ENCODE assay signal across 21 mouse cellular contexts in genomic region chr7:129428794-129429193, GRCm38 (mm10).
DNase-seq lines count a peak whose midpoint lies in the region; ATAC-seq and TF ChIP-seq lines count a peak whose summit lies in the region.
"Had no signal": no experiment of that assay in that cellular context is flagged by ENCODE, and none has a peak within 500 bp of the region (broad histone marks: within the 10 kb centered on the region; RNA-seq: fewer than 3 reads in every experiment).

No protein-coding gene starts in this region.

- H3K4me2 ChIP-seq in CH12.LX (ENCODE audit: insufficient read depth, low read depth, poor library complexity, severe bottlenecking): no peak overlapping the region
- H3K4me2 ChIP-seq in stomach, postnatal 0 days (replicated peaks; ENCODE audit: low read depth): no peak overlapping the region
- H3K4me2 ChIP-seq: embryonic facial prominence, embryonic 13.5 days; heart, embryonic 11.5 days; heart, embryonic 15.5 days; hindbrain, embryonic 14.5 days; intestine, embryonic 15.5 days had no signal

- H3K9ac ChIP-seq in CH12.LX (ENCODE audit: insufficient read depth, low read depth): no peak overlapping the region
- no peak overlapping the region for H3K9ac ChIP-seq in ES-Bruce4 (ENCODE audit: low read depth, poor library complexity, severe bottlenecking)
- no peak overlapping the region for H3K9ac ChIP-seq in stomach, postnatal 0 days (ENCODE audit: low read length)
- H3K9ac ChIP-seq: embryonic facial prominence, embryonic 13.5 days; heart, embryonic 15.5 days; hindbrain, embryonic 14.5 days; intestine, embryonic 15.5 days had no signal

- H3K4me3 ChIP-seq in layer of hippocampus, adult 2 months: no peak overlapping the region
- H3K4me3 ChIP-seq in CH12.LX (replicated peaks in 1 of 3; ENCODE audit: low read depth in 2 of 3, low read length in 2 of 3, poor library complexity in 1 of 3): no peak overlapping the region
- no peak overlapping the region for H3K4me3 ChIP-seq in ES-Bruce4 (ENCODE audit: low read depth, low read length)
- H3K4me3 ChIP-seq in stomach, postnatal 0 days (ENCODE audit: low read depth, low read length): no peak overlapping the region
- H3K4me3 ChIP-seq: embryonic facial prominence, embryonic 13.5 days; heart, adult 2 months; heart, embryonic 15.5 days; hindbrain, embryonic 10.5 days; intestine, embryonic 15.5 days had no signal

- no peaks in the 10 kb centered on the region for H3K4me1 ChIP-seq in CH12.LX (ENCODE audit: control insufficient read depth in 1 of 2, insufficient read depth in 2 of 2)
- H3K4me1 ChIP-seq in ES-Bruce4 (ENCODE audit: control insufficient read depth, insufficient read depth, low read length): no peaks in the 10 kb centered on the region
- H3K4me1 ChIP-seq in stomach, postnatal 0 days (replicated peaks; ENCODE audit: control insufficient read depth, insufficient read depth): no peaks in the 10 kb centered on the region
- H3K4me1 ChIP-seq: embryonic facial prominence, embryonic 13.5 days; heart, embryonic 15.5 days; intestine, embryonic 15.5 days had no signal

- H3K9me3 ChIP-seq in CH12.LX (replicated peaks; ENCODE audit: low read length) (peaks cover 6% of the 10 kb centered on the region), ES-Bruce4 (replicated peaks; ENCODE audit: control insufficient read depth, insufficient read depth, low read length, poor library complexity, severe bottlenecking) (no peaks in the 10 kb centered on the region)
- no peaks in the 10 kb centered on the region for H3K9me3 ChIP-seq in stomach, postnatal 0 days (ENCODE audit: control insufficient read depth, low read length)
- H3K9me3 ChIP-seq: embryonic facial prominence, embryonic 13.5 days; heart, embryonic 15.5 days; hindbrain, embryonic 10.5 days; intestine, embryonic 15.5 days had no signal

- in situ Hi-C loops in CH12.LX (cut with MboI; ENCODE audit: low pct_ligation_motif_present, low pct_unique_long_range_greater_than_20kb, low sequenced_read_pairs): no loop called here

- TF ChIP-seq EP300 in CH12.LX (IDR thresholded peaks at IDR 0.05; ENCODE audit: low read length): no peak
- no peak for TF ChIP-seq EP300 in ES-Bruce4 (IDR thresholded peaks at IDR 0.05; ENCODE audit: insufficient read depth, low read depth, low read length)
- no peak for TF ChIP-seq EP300 in stomach, postnatal 0 days (optimal IDR thresholded peaks at IDR 0.05)

- H3K27me3 ChIP-seq in CH12.LX (replicated peaks) (peaks cover 67% of the 10 kb centered on the region), ES-Bruce4 (ENCODE audit: control insufficient read depth, insufficient read depth, low read length, poor library complexity, severe bottlenecking) (no peaks in the 10 kb centered on the region)
- no peaks in the 10 kb centered on the region for H3K27me3 ChIP-seq in stomach, postnatal 0 days (ENCODE audit: control insufficient read depth, insufficient read depth, low read length)
- H3K27me3 ChIP-seq: embryonic facial prominence, embryonic 13.5 days; heart, embryonic 15.5 days; intestine, embryonic 15.5 days had no signal

- no peak for ATAC-seq in stomach, postnatal 0 days (ENCODE audit: low FRiP score, low TSS enrichment)
- no peak for ATAC-seq in erythroblast, adult 5-6 weeks (replicated peaks; ENCODE audit: low FRiP score, poor library complexity, severe bottlenecking)
- ATAC-seq: activated CD4-positive, CD25-positive, alpha-beta regulatory T cell, adult 4 months; forebrain, embryonic 14.5 days; intestine, embryonic 15.5 days had no signal

- DNase-seq in layer of hippocampus, adult 2 months (ENCODE audit: low spot score in 2 of 2): no peak
- DNase-seq in layer of hippocampus, adult 8-10 months (ENCODE audit: low spot score in 2 of 2): no peak
- no peak for DNase-seq in CH12.LX (ENCODE audit: extremely low read depth)
- no peak for DNase-seq in stomach, postnatal 0 days (ENCODE audit: low spot score)
- DNase-seq: adrenal gland, postnatal 14 days; cerebellum, adult 11-12 months; cerebellum, adult 9-11 months; cerebellum, postnatal 36 days; gastrocnemius, postnatal 10 days; heart, adult 2 months; heart, postnatal 14 days had no signal

- TF ChIP-seq CTCF in layer of hippocampus, adult 2 months (conservative IDR thresholded peaks at IDR 0.05): peak; percentile 32
- peak in 1 of 2 experiments; percentile 38; a peak in 2 of 4 replicates for TF ChIP-seq CTCF in CH12.LX (conservative IDR thresholded peaks at IDR 0.05 in 1 of 2, IDR thresholded peaks at IDR 0.05 in 1 of 2; ENCODE audit: low read depth in 2 of 2, low read length in 2 of 2)
- TF ChIP-seq CTCF in ES-Bruce4 (IDR thresholded peaks at IDR 0.05; ENCODE audit: low read depth, low read length): peak; percentile 54
- 0 out of 2 replicates have a peak, but pooled peaks have one; percentile 10 for TF ChIP-seq CTCF in stomach, postnatal 0 days (IDR thresholded peaks at IDR 0.05; ENCODE audit: low read depth)

- TF ChIP-seq POLR2A in CH12.LX (IDR thresholded peaks at IDR 0.05; ENCODE audit: low read depth, low read length) (no peak), ES-Bruce4 (IDR thresholded peaks at IDR 0.05; ENCODE audit: insufficient read depth, low read length) (no peak)

- no peaks in the 10 kb centered on the region for H3K79me2 ChIP-seq in CH12.LX (replicated peaks; ENCODE audit: control insufficient read depth, extremely low read depth, insufficient read depth, poor library complexity, severe bottlenecking)

- no peak overlapping the region for H3K27ac ChIP-seq in layer of hippocampus, adult 2 months
- H3K27ac ChIP-seq in CH12.LX (ENCODE audit: insufficient read depth, low read depth): no peak overlapping the region
- no peak overlapping the region for H3K27ac ChIP-seq in ES-Bruce4 (ENCODE audit: insufficient read depth, low read length)
- no peak overlapping the region for H3K27ac ChIP-seq in stomach, postnatal 0 days (replicated peaks)
- H3K27ac ChIP-seq: embryonic facial prominence, embryonic 13.5 days; heart, adult 2 months; heart, embryonic 15.5 days; hindbrain, embryonic 10.5 days; hindbrain, embryonic 14.5 days; intestine, embryonic 15.5 days had no signal

- dilution Hi-C loops in CH12.LX (cut with MboI; ENCODE audit: extremely low pct_ligation_motif_present, extremely low pct_unique_long_range_greater_than_20kb, low sequenced_read_pairs): no loop called here

- TF ChIP-seq RAD21 in CH12.LX (IDR thresholded peaks at IDR 0.05; ENCODE audit: low read depth, low read length): peak; percentile 18

- WGBS in stomach, postnatal 0 days: 38% methylated on average over 4 of the region's 4 CpGs

- H3K36me3 ChIP-seq in CH12.LX (replicated peaks in 1 of 2; ENCODE audit: control insufficient read depth in 1 of 2, insufficient read depth in 1 of 2, low read length in 1 of 2) (no peaks in the 10 kb centered on the region), ES-Bruce4 (ENCODE audit: control insufficient read depth, insufficient read depth, low read length, poor library complexity, severe bottlenecking) (no peaks in the 10 kb centered on the region)
- no peaks in the 10 kb centered on the region for H3K36me3 ChIP-seq in stomach, postnatal 0 days (ENCODE audit: control insufficient read depth, insufficient read depth, low read length)
- H3K36me3 ChIP-seq: embryonic facial prominence, embryonic 13.5 days; heart, embryonic 15.5 days; hindbrain, embryonic 10.5 days; intestine, embryonic 15.5 days had no signal

TF ChIP-seq in CH12.LX, 34 proteins besides CTCF, POLR2A, EP300 and RAD21:
- TF ChIP-seq RCOR1 (conservative IDR thresholded peaks at IDR 0.05; ENCODE audit: low read depth, low read length) (no peak), USF2 (conservative IDR thresholded peaks at IDR 0.05; ENCODE audit: low read depth, low read length) (no peak), ZNF384 (IDR thresholded peaks at IDR 0.05; ENCODE audit: low read depth, low read length) (no peak), ZMIZ1 (IDR thresholded peaks at IDR 0.05; ENCODE audit: low read depth, low read length) (no peak), KAT2A (IDR thresholded peaks at IDR 0.05; ENCODE audit: insufficient replicate concordance, low read length) (no peak), BHLHE40 (IDR thresholded peaks at IDR 0.05; ENCODE audit: low read depth, low read length) (no peak), JUND (conservative IDR thresholded peaks at IDR 0.05; ENCODE audit: low read depth, low read length) (no peak)
